Mouse (Mus musculus): ENCODE measurements around the gene Tent4a. TPM values are rescaled to one million over a fixed set of nuclear protein-coding genes. Genes with fewer than 3 reads are reported as not detected.

Tent4a gene
- total and polyA plus RNA-seq, 3 experiments, result 3.6 to 8.8 (median 5.7) TPM

DNA sequence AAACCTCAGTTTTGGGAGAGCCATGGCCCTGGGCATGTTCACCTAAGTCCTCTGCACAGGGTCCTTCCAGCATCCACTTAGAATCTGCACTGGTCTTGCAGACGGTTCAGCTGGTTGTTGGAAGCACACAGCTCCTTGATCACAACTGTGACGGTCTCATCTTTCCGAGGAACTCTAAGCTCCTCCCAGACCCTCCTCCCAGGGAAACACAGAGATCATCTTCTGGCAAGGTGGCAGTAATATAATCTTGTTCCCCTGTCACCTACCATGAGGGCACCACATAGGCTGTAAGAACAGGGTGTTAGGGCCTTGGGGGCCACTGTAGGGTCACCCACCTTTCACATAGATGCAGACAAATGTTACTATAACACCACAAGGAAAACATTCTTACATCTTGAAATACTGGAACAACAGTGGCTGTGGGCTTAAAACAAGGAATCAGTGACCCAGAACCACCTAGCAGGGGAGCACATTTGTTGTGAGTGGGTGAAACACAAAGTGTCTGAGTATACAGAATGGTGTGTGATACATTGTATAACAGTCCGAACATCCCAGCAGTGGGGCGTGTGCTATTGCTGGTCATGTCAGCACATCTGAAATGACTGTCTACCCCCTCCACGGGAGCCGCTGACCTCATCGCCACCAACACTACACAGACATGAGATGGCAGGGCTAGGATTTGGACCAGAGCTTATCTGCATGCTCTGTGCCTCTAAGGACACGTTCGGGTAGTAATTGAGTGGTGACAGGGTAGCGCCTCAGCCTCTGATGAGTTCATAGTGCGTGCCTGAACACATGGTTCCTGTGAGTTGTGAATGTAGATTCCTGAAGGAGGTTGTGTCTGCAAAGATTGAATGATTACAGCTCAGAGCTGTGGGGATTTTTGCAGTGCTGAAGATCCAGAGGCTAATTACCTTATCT, 28.5 kb upstream of the Tent4a start:
- no peaks in the 10 kb centered on the region for H3K79me2 ChIP-seq (replicated peaks; ENCODE audit: control insufficient read depth, extremely low read depth, insufficient read depth, poor library complexity, severe bottlenecking)
- H3K36me3 ChIP-seq (replicated peaks in 1 of 2; ENCODE audit: control insufficient read depth in 1 of 2, insufficient read depth in 1 of 2, low read length in 1 of 2), result no peaks in the 10 kb centered on the region
- no peaks in the 10 kb centered on the region for H3K4me1 ChIP-seq (ENCODE audit: control insufficient read depth in 1 of 2, insufficient read depth in 2 of 2)
- no peak for DNase-seq (ENCODE audit: extremely low read depth)
- H3K4me3 ChIP-seq (replicated peaks in 1 of 3; ENCODE audit: low read depth in 2 of 3, low read length in 2 of 3, poor library complexity in 1 of 3), result no peak overlapping the region
- dilution Hi-C loops (cut with MboI; ENCODE audit: extremely low pct_ligation_motif_present, extremely low pct_unique_long_range_greater_than_20kb, low sequenced_read_pairs), result no loop called here
- no peak overlapping the region for H3K4me2 ChIP-seq (ENCODE audit: insufficient read depth, low read depth, poor library complexity, severe bottlenecking)
- no peak overlapping the region for H3K27ac ChIP-seq (ENCODE audit: insufficient read depth, low read depth)
- H3K9ac ChIP-seq (ENCODE audit: insufficient read depth, low read depth), result no peak overlapping the region
- in situ Hi-C loops (cut with MboI; ENCODE audit: low pct_ligation_motif_present, low pct_unique_long_range_greater_than_20kb, low sequenced_read_pairs), result no loop called here
- peaks cover 1% of the 10 kb centered on the region for H3K27me3 ChIP-seq (replicated peaks)
- H3K9me3 ChIP-seq (replicated peaks; ENCODE audit: low read length), result no peaks in the 10 kb centered on the region
- no peak for TF ChIP-seq PAX5 (IDR thresholded peaks at IDR 0.05; ENCODE audit: low read length)
- no peak for TF ChIP-seq ZNF384 (IDR thresholded peaks at IDR 0.05; ENCODE audit: low read depth, low read length)
- TF ChIP-seq TBP (conservative IDR thresholded peaks at IDR 0.05; ENCODE audit: low read depth, low read length), result no peak
- TF ChIP-seq RCOR1 (conservative IDR thresholded peaks at IDR 0.05; ENCODE audit: low read depth, low read length), result no peak
- no peak for TF ChIP-seq MEF2A (IDR thresholded peaks at IDR 0.05; ENCODE audit: borderline replicate concordance, low read depth, low read length)
- TF ChIP-seq ELF1 (IDR thresholded peaks at IDR 0.05; ENCODE audit: low read depth, low read length), result no peak
- TF ChIP-seq USF2 (conservative IDR thresholded peaks at IDR 0.05; ENCODE audit: low read depth, low read length), result no peak
- TF ChIP-seq IRF4 (IDR thresholded peaks at IDR 0.05; ENCODE audit: low read depth, low read length), result no peak
- TF ChIP-seq KAT2A (IDR thresholded peaks at IDR 0.05; ENCODE audit: insufficient replicate concordance, low read length), result no peak
- no peak for TF ChIP-seq MXI1 (IDR thresholded peaks at IDR 0.05; ENCODE audit: low read depth, low read length)
- TF ChIP-seq SIN3A (IDR thresholded peaks at IDR 0.05; ENCODE audit: low read length), result no peak
- no peak for TF ChIP-seq POLR2A (IDR thresholded peaks at IDR 0.05; ENCODE audit: low read depth, low read length)
- TF ChIP-seq MAFK (IDR thresholded peaks at IDR 0.05; ENCODE audit: insufficient replicate concordance, low read length), result no peak
- no peak for TF ChIP-seq NELFE (IDR thresholded peaks at IDR 0.05; ENCODE audit: low read depth, low read length)
- no peak for TF ChIP-seq E2F4 (IDR thresholded peaks at IDR 0.05; ENCODE audit: insufficient replicate concordance, low read depth, low read length)
- no peak for TF ChIP-seq ZKSCAN1 (IDR thresholded peaks at IDR 0.05; ENCODE audit: borderline replicate concordance, low read depth, low read length)
- no peak for TF ChIP-seq SMC3 (IDR thresholded peaks at IDR 0.05; ENCODE audit: low read depth, low read length)
- no peak for TF ChIP-seq HCFC1 (IDR thresholded peaks at IDR 0.05; ENCODE audit: low read depth, low read length)
- no peak for TF ChIP-seq UBTF (IDR thresholded peaks at IDR 0.05; ENCODE audit: low read depth, low read length)

DNA sequence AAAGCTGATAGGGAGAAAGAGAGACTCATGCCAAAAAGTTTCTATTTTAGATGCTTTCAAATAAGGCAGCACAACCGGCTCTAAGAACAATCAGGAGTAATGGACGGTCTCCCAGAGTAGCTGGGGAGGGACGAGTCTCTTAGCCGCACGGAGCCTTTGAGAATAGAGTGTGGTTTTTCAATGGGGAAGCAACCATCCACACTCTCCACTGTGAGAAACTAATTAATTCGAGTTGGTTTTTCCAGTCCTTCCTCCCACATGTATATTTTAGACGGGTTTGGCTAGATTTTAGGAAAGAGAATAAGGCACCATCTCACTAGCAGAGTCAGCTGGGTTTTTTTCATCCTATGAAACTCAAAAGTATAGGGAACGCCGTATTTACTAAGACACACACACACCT, 27.6 kb upstream of the Tent4a start:
- Histone ChIP-seq H3K9ac (ENCODE audit: insufficient read depth, low read depth) (no peak overlapping the region), H3K4me2 (ENCODE audit: insufficient read depth, low read depth, poor library complexity, severe bottlenecking) (no peak overlapping the region), H3K36me3 (replicated peaks in 1 of 2; ENCODE audit: control insufficient read depth in 1 of 2, insufficient read depth in 1 of 2, low read length in 1 of 2) (no peaks in the 10 kb centered on the region), H3K4me1 (ENCODE audit: control insufficient read depth in 1 of 2, insufficient read depth in 2 of 2) (no peaks in the 10 kb centered on the region), H3K79me2 (replicated peaks; ENCODE audit: control insufficient read depth, extremely low read depth, insufficient read depth, poor library complexity, severe bottlenecking) (no peaks in the 10 kb centered on the region), H3K4me3 (replicated peaks in 1 of 3; ENCODE audit: low read depth in 2 of 3, low read length in 2 of 3, poor library complexity in 1 of 3) (no peak overlapping the region), H3K9me3 (replicated peaks; ENCODE audit: low read length) (no peaks in the 10 kb centered on the region), H3K27me3 (replicated peaks) (peaks cover 3% of the 10 kb centered on the region), H3K27ac (ENCODE audit: insufficient read depth, low read depth) (no peak overlapping the region)
- no peak for TF ChIP-seq MEF2A (IDR thresholded peaks at IDR 0.05; ENCODE audit: borderline replicate concordance, low read depth, low read length)
- no peak for TF ChIP-seq ELF1 (IDR thresholded peaks at IDR 0.05; ENCODE audit: low read depth, low read length)
- no peak for TF ChIP-seq MAZ (IDR thresholded peaks at IDR 0.05; ENCODE audit: low read depth, low read length)
- no peak for TF ChIP-seq RAD21 (IDR thresholded peaks at IDR 0.05; ENCODE audit: low read depth, low read length)
- TF ChIP-seq POLR2A (IDR thresholded peaks at IDR 0.05; ENCODE audit: low read depth, low read length), result no peak
- TF ChIP-seq NRF1 (IDR thresholded peaks at IDR 0.05; ENCODE audit: low read depth, low read length), result no peak
- no peak for TF ChIP-seq EP300 (IDR thresholded peaks at IDR 0.05; ENCODE audit: low read length)
- TF ChIP-seq GABPA (IDR thresholded peaks at IDR 0.05; ENCODE audit: insufficient replicate concordance, low read depth, low read length), result no peak
- no peak for TF ChIP-seq IRF4 (IDR thresholded peaks at IDR 0.05; ENCODE audit: low read depth, low read length)
- TF ChIP-seq JUND (conservative IDR thresholded peaks at IDR 0.05; ENCODE audit: low read depth, low read length), result no peak
- dilution Hi-C loops (cut with MboI; ENCODE audit: extremely low pct_ligation_motif_present, extremely low pct_unique_long_range_greater_than_20kb, low sequenced_read_pairs) (no loop called here), in situ Hi-C loops (cut with MboI; ENCODE audit: low pct_ligation_motif_present, low pct_unique_long_range_greater_than_20kb, low sequenced_read_pairs) (no loop called here)
- no peak for DNase-seq (ENCODE audit: extremely low read depth)

Data from CH12.LX (cell line).